Comparison of ENCODE assay signal across 18 mouse cellular contexts in the genomic region with DNA sequence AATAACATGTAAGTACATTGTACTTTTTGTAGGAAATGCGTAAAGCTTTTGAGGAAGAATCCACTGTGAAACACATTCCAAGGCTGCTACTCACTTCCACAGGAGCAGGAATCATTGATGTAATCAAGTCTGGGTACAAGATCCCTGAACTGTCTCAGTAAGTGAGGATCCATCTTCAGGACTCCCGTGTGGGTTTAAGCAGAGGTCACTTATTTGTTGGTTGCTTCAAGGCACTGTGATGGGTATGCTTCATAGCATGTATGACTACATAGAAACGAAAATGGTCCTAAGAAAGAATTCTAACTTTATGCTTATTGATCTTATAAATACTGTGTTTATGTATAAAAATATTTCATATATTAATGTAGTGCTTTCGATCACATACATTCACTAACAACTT.
"Had no signal": no experiment of that assay in that cellular context is flagged by ENCODE, and none has a peak within 500 bp of the region (broad histone marks: within the 10 kb centered on the region; RNA-seq: fewer than 3 reads in every experiment).

No protein-coding gene starts in this region.

- H3K9ac ChIP-seq: liver, embryonic 15.5 days; liver, postnatal 0 days; lung, embryonic 15.5 days; midbrain, embryonic 13.5 days; midbrain, embryonic 15.5 days; neural tube, embryonic 12.5 days; stomach, embryonic 15.5 days had no signal

- H3K9me3 ChIP-seq: liver, embryonic 15.5 days; megakaryocyte, embryonic 14.5 days; midbrain, embryonic 13.5 days; midbrain, embryonic 15.5 days had no signal

- H3K4me2 ChIP-seq: liver, embryonic 15.5 days; lung, embryonic 15.5 days; midbrain, embryonic 13.5 days; midbrain, embryonic 15.5 days; neural tube, embryonic 12.5 days; stomach, embryonic 15.5 days had no signal

- ATAC-seq: liver, postnatal 0 days; lung, postnatal 0 days; midbrain, embryonic 13.5 days; midbrain, embryonic 15.5 days had no signal

- H3K27ac ChIP-seq: liver, embryonic 15.5 days; lung, embryonic 15.5 days; macrophage; midbrain, embryonic 13.5 days; midbrain, embryonic 15.5 days; neural tube, embryonic 12.5 days; stomach, embryonic 15.5 days; stomach, postnatal 0 days had no signal

- H3K4me1 ChIP-seq: liver, embryonic 15.5 days; lung, embryonic 15.5 days; megakaryocyte, embryonic 14.5 days; midbrain, embryonic 13.5 days; midbrain, embryonic 15.5 days; neural tube, embryonic 12.5 days; stomach, embryonic 15.5 days had no signal

- H3K36me3 ChIP-seq: liver, embryonic 15.5 days; lung, embryonic 15.5 days; midbrain, embryonic 13.5 days; midbrain, embryonic 15.5 days; neural tube, embryonic 12.5 days; stomach, embryonic 15.5 days had no signal

- H3K27me3 ChIP-seq: liver, embryonic 15.5 days; lung, embryonic 15.5 days; megakaryocyte, embryonic 14.5 days; midbrain, embryonic 13.5 days; midbrain, embryonic 15.5 days; neural tube, embryonic 12.5 days; stomach, embryonic 15.5 days had no signal

- H3K4me3 ChIP-seq: liver, embryonic 15.5 days; lung, embryonic 15.5 days; megakaryocyte, embryonic 14.5 days; midbrain, embryonic 13.5 days; midbrain, embryonic 15.5 days; neural tube, embryonic 12.5 days; stomach, embryonic 15.5 days had no signal

- DNase-seq: liver, postnatal 0 days; lung, adult 2 months; lung, postnatal 14 days; lung, postnatal 36 days; right cerebral cortex, postnatal 14 days; thymus, adult 2 months; thymus, postnatal 25 days; thymus, postnatal 4 days had no signal
